Mouse (Mus musculus) neural tube, embryonic 13.5 days (tissue): Measurements from ENCODE around the gene Espnl. TPM values are rescaled to one million over a fixed set of nuclear protein-coding genes. Genes with fewer than 3 reads are reported as not detected.

Experiments
- ATAC-seq: fragments of 200-750 bp; cut with Nextera tagmentation; 2 replicates; pipeline ENCODE4 v1.8.0; 2017; ENCODE audit warnings: low read depth, mild to moderate bottlenecking, moderate TSS enrichment, moderate library complexity
- H3K27ac ChIP-seq: fragments of 300-500 bp; sonication (generic); replicated peaks from 2 replicates; pipeline ENCODE4 v1.5.1; 2015; ENCODE audit warnings: moderate library complexity, mild to moderate bottlenecking, inconsistent platforms
- H3K27me3 ChIP-seq: fragments of 300-500 bp; sonication (generic); 2 replicates; pipeline ENCODE4 v1.6.1; 2015; ENCODE audit warnings: mild to moderate bottlenecking, inconsistent platforms
- H3K36me3 ChIP-seq: fragments of 300-500 bp; sonication (generic); 2 replicates; pipeline ENCODE4 v1.6.1; 2015; ENCODE audit warnings: mild to moderate bottlenecking, inconsistent platforms
- H3K4me1 ChIP-seq: fragments of 300-500 bp; sonication (generic); replicated peaks from 2 replicates; pipeline ENCODE4 v1.6.1; 2015; ENCODE audit warnings: inconsistent platforms
- H3K4me2 ChIP-seq: fragments of 300-500 bp; sonication (generic); 2 replicates; pipeline ENCODE4 v1.6.1; 2015; ENCODE audit warnings: inconsistent platforms, mild to moderate bottlenecking, moderate library complexity
- H3K4me3 ChIP-seq: fragments of 300-500 bp; sonication (generic); 2 replicates; pipeline ENCODE4 v1.5.1; 2015; ENCODE audit warnings: mild to moderate bottlenecking, inconsistent platforms
- H3K9ac ChIP-seq: fragments of 300-500 bp; sonication (generic); 2 replicates; pipeline ENCODE4 v1.6.1; 2015; ENCODE audit warnings: moderate library complexity, mild to moderate bottlenecking, inconsistent platforms
- H3K9me3 ChIP-seq: fragments of 300-500 bp; sonication (generic); 2 replicates; pipeline ENCODE4 v1.6.1; 2016; ENCODE audit warnings: inconsistent platforms
- WGBS: fragments of 180-500 bp; shearing (Covaris S2); methylation state at CpG from one replicate; pipeline ENCODE4 v1.1.7; 2015; 5-methylcytosine and 5-hydroxymethylcytosine counted together
- polyA plus RNA-seq: library from polyadenylated mRNA; unstranded; fragments of >200 nt; fragmentation: Nextera tagmentation; extraction: Ambion mirVana; gene quantifications from 2 replicates; pipeline ENCODE4 v1.2.1, GENCODE M21; 2015

Gene Espnl
- polyA plus RNA-seq, 1 experiment from 2014 or later, result 0.24 TPM

DNA sequence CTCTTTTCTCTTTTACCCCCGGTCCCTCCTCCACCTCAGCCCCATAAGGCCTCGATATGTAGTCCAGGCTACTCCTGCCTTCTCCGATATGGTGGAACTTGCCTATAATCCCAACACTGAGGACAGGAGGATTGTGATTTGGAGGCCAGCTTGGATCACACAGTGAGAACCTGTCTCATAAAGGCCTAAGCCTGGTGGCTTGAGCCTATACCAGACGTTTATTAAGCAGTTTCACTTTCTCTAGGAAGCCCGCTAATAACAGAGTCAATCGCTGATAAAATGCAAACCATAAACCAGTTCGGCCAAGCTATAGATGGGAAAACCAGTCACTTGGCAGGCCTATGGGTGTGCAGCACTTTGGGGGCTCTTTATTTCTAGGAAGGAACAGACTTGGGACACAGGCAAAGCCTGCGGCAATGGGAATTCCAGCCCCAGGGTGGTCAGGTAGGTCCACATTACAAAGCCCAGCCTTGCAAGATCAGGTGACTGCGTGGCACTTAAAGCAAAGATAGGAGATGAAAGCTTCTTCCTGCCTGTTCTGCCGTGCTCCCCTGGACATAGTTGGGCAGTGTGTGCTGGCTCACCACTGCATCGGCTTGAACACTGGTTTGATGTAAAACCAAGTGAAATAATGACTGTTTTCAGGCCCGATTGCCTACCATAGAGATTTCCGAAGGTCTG, 22.7 kb upstream of the Espnl start:
- 81% methylated on average over 13 of the region's 13 CpGs for WGBS

DNA sequence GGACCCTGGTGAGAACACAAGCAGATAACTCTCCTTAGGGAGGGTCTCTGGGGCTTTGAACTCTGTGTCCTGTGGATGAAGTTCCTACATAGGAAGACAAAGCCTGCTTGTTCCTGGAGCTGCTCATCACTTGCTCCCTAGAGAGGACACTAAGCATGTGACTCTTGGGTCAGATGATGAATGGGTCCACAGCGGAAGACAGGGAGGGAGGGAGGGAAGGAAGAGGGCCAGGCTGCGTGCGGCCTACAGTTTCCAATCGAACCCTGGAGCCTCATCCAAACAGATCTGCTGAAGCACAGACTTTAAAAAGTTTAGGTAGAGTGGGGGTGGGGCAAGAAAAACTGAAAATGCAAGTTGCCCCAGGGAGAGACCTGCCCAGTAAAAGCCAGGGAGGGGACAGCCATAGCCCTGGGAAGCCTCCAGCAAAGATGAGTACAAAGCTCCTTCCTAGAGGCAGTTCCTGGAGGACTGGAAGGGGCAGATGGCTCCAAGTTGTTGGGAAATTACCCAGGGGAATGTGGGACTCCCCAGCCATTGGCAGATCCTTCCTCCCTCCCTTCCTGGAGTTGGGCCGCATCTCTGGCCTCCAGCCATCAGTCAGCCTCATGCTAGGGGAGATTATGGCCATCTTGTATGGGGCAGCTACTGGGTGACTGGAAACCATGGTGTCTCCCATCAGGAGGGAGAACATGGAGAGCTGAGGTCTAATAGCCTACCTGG, 22.0 kb upstream of the Espnl start:
- Histone ChIP-seq H3K9ac (no peak overlapping the region), H3K36me3 (peaks cover 7% of the 10 kb centered on the region), H3K4me1 (peaks cover 18% of the 10 kb centered on the region), H3K9me3 (no peaks in the 10 kb centered on the region), H3K4me3 (no peak overlapping the region), H3K27ac (no peak overlapping the region), H3K27me3 (no peaks in the 10 kb centered on the region), H3K4me2 (no peak overlapping the region)
- ATAC-seq, result no peak
- 81% methylated on average over 5 of the region's 5 CpGs for WGBS

More for the DNA sequence above, 22.7 kb upstream of the Espnl start:
- Histone ChIP-seq H3K4me3 (peak overlapping the region; percentile 62), H3K27ac (no peak overlapping the region), H3K36me3 (peaks cover 4% of the 10 kb centered on the region; the same call in 1 of the 2 replicates), H3K4me1 (peaks cover 18% of the 10 kb centered on the region), H3K27me3 (no peaks in the 10 kb centered on the region), H3K9me3 (no peaks in the 10 kb centered on the region), H3K9ac (peak overlapping the region; percentile 83), H3K4me2 (peak overlapping the region; percentile 70)
- ATAC-seq, result no peak

DNA sequence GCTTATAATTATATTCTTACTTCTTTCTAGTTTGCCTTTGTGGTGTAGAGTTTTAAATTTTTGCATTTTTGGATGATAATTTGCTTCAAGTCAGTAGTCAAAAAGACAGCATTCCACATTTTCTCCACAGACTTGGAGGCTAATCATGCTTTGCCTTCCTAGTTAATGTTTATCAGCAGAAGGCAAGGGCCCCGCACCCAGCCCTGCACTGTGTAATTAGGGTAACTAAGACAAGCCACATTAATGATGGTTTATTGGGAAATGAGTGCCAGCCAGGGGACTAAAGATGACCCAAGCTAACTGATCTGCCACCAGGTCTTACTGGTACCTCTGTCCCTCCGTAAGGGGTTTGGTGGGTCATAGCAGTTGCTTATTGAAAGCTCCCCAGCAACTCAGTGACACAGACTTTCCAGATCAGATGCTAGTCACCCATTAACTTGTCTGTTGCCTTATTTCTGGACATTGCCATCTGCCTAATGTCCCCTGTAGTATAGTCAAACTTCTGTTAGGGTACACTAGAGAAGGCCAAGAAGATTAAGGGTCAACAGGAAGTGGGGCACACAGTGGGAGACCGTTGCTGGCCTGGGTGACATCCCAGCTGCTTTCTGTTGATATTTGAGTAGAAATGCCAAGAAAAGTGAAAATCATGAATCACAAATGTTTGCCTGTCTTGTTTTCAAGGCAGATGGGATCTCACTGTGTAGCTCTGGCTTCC, 20.5 kb upstream of the Espnl start:
- H3K27ac ChIP-seq, result no peak overlapping the region
- H3K4me3 ChIP-seq, result no peak overlapping the region
- no peak overlapping the region for H3K9ac ChIP-seq
- H3K4me2 ChIP-seq, result no peak overlapping the region
- 76% methylated on average over 3 of the region's 3 CpGs for WGBS
- ATAC-seq, result no peak
- peaks cover 18% of the 10 kb centered on the region for H3K4me1 ChIP-seq
- no peaks in the 10 kb centered on the region for H3K9me3 ChIP-seq
- no peaks in the 10 kb centered on the region for H3K27me3 ChIP-seq
- H3K36me3 ChIP-seq, result peaks cover 22% of the 10 kb centered on the region

DNA sequence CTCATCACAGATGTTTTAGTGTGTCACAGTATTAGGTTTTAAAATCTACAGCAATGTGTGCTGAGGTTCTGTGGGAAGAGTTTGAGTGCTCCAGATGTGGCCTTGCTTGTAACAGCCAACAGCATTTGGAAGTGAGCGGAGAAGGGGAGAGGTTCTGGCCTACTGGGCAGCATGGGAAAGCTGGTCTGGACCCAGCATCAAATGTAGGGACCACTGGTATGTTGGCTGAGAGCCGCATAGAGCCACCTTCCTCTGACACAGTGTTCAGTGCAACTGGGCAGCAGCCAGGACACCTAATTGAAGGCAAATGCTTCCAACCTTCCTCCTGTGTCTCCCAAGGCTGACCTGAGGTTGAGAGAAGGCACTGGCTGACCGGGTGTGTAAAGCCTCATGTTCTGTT, 19.9 kb upstream of the Espnl start:
- no peaks in the 10 kb centered on the region for H3K27me3 ChIP-seq
- no peak for ATAC-seq
- 96% methylated on average over 3 of the region's 3 CpGs for WGBS
- H3K4me3 ChIP-seq, result no peak overlapping the region
- H3K9me3 ChIP-seq, result no peaks in the 10 kb centered on the region
- peaks cover 18% of the 10 kb centered on the region for H3K4me1 ChIP-seq
- H3K4me2 ChIP-seq, result no peak overlapping the region
- peaks cover 26% of the 10 kb centered on the region for H3K36me3 ChIP-seq
- H3K9ac ChIP-seq, result no peak overlapping the region
- H3K27ac ChIP-seq, result no peak overlapping the region

DNA sequence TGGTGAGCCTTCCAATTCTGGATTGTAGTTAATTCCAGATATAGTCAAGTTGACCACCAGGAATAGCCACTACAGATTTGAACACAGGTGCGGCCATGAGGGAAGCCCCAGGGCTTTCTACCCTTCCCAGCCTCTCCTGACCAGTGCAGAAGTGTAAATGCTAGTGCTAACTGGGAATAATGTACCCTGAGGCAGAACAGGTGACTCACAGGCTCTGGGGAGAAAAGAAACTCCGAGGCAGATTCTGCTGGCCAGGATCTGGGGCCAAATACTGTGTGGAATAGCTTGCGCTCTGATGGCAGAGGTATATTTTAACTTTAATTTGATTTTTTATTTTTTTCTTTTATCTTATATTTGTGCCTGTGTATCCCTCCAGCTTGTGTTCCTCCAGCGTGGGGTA, 17.3 kb upstream of the Espnl start:
- 93% methylated on average over 4 of the region's 4 CpGs for whole genome bisulfite sequencing
- H3K9ac ChIP-seq, result no peak overlapping the region
- peaks cover 47% of the 10 kb centered on the region for H3K36me3 ChIP-seq
- H3K4me1 ChIP-seq, result 0 out of 2 replicates have a peak, but pooled peaks cover 5% of the 10 kb centered on the region
- no peak overlapping the region for H3K27ac ChIP-seq
- H3K9me3 ChIP-seq, result no peaks in the 10 kb centered on the region
- H3K27me3 ChIP-seq, result no peaks in the 10 kb centered on the region
- ATAC-seq, result no peak
- no peak overlapping the region for H3K4me3 ChIP-seq
- H3K4me2 ChIP-seq, result no peak overlapping the region

DNA sequence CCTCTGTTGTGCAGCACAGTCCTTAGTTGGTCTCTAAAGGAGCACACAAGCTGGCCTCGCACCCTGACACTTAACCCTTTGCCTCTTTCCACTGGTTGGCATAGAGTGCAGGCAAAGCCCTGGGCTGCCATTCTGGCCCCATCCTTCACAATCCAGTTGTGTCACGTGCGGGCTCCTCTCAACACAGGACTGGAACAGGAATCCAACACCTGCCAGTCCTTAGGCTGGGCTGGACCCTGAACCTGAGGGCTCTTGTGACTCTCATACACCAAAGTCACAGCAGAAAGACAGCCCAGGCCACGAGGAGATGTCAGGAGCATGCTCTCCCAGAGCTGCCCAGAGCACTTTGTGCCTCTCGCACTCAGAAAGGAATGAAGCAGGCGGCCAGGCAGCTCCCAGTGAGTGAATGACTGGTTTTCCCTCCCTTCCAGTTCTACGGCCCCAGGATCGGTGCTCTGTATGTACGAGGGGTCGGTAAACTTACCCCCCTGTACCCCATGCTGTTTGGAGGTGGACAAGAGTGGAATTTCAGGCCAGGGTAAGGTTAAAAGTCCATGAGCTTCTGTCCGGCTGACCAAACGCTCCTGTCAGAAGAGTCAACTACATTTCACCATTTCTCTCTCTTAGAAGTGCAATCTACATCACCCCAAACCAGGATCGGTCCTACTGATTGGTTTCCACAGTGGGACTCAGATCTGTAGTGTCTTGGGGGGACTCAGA, 12.3 kb upstream of the Espnl start:
- ATAC-seq, result no peak
- WGBS, result 91% methylated on average over 13 of the region's 13 CpGs
- Histone ChIP-seq H3K9me3 (no peaks in the 10 kb centered on the region), H3K27ac (no peak overlapping the region), H3K27me3 (no peaks in the 10 kb centered on the region), H3K4me3 (no peak overlapping the region), H3K4me1 (peaks cover 5% of the 10 kb centered on the region; the same call in 1 of the 2 replicates), H3K4me2 (no peak overlapping the region), H3K9ac (no peak overlapping the region), H3K36me3 (peaks cover 67% of the 10 kb centered on the region)

DNA sequence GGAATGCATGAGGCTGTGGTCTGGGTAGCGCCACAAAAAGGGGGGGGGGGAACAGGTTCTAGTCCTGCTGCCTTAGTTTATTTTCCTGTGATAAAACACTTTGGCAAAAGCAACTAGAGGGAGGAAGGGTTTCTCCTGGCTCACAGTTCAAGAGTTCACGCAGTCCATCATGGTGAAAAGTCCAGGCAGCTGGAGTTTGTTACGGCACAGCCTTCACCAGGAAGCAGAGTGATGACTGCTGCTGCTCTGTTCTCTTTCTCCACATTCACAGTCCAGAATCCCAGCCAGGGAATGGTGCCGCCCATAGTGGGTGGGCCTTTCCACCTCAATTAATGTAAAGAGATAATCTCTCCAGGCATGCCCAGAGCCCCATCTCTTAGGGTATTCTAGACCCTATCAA, 9.6 kb upstream of the Espnl start:
- no peak overlapping the region for H3K4me2 ChIP-seq
- H3K9ac ChIP-seq, result no peak overlapping the region
- H3K4me1 ChIP-seq, result peaks cover 5% of the 10 kb centered on the region; the same call in 1 of the 2 replicates
- H3K4me3 ChIP-seq, result no peak overlapping the region
- H3K36me3 ChIP-seq, result peaks cover 42% of the 10 kb centered on the region
- H3K9me3 ChIP-seq, result no peaks in the 10 kb centered on the region
- H3K27me3 ChIP-seq, result no peaks in the 10 kb centered on the region
- no peak for ATAC-seq
- no peak overlapping the region for H3K27ac ChIP-seq
- 95% methylated on average over 4 of the region's 4 CpGs for WGBS

DNA sequence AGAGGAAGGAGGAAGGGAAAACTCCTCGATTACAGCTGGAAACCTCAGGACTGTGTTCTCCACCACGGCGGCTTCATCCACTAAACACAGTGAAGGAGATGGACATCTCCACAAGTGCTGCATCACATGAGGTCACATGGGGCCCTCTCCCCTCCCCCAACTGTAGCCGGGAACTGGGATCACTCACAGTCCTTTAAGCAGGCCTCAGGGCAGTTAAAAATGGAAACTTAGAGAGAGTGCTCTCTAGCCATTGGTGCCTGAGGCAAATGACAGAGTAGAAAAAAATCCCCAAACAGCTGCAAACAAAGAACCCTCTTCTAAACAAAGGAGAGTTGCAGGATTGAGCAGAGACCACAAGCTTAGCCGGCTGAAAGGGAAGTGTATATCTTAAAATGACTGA, 8.6 kb upstream of the Espnl start:
- Histone ChIP-seq H3K4me2 (no peak overlapping the region), H3K9ac (peak overlapping the region; percentile 19; the same call in 1 of the 2 replicates), H3K9me3 (no peaks in the 10 kb centered on the region), H3K4me1 (peaks cover 5% of the 10 kb centered on the region; the same call in 1 of the 2 replicates), H3K27ac (0 out of 2 replicates have a peak overlapping the region, but pooled peaks have one; percentile 0), H3K4me3 (no peak overlapping the region), H3K27me3 (no peaks in the 10 kb centered on the region), H3K36me3 (peaks cover 37% of the 10 kb centered on the region)
- ATAC-seq, result no peak
- WGBS, result 46% methylated on average over 5 of the region's 5 CpGs

DNA sequence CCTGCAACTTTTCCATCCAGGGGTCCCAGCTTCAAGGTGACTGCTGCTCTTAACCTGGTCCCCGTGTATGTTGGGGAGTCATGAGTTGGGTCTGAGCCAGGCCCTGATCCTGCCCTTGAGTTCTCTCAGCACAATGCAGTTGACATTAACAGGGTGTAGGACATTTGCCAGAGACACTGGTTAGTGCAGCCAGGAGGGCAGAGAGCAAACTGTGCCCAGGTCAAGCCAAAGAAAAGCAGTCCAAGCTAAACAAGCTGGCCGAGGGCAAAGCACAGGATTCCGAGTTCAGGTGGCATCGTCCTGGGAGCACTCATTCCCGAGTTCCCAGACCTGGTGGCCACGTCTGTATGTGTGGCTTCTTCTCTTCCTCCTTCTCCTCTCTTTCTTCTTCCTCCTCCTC, 4.2 kb upstream of the Espnl start:
- Histone ChIP-seq H3K27ac (no peak overlapping the region), H3K36me3 (no peaks in the 10 kb centered on the region; the same call in 1 of the 2 replicates), H3K9ac (no peak overlapping the region), H3K4me2 (no peak overlapping the region), H3K9me3 (no peaks in the 10 kb centered on the region), H3K27me3 (no peaks in the 10 kb centered on the region), H3K4me1 (peaks cover 5% of the 10 kb centered on the region; the same call in 1 of the 2 replicates), H3K4me3 (no peak overlapping the region)
- WGBS, result 90% methylated on average over 6 of the region's 6 CpGs
- no peak for ATAC-seq

DNA sequence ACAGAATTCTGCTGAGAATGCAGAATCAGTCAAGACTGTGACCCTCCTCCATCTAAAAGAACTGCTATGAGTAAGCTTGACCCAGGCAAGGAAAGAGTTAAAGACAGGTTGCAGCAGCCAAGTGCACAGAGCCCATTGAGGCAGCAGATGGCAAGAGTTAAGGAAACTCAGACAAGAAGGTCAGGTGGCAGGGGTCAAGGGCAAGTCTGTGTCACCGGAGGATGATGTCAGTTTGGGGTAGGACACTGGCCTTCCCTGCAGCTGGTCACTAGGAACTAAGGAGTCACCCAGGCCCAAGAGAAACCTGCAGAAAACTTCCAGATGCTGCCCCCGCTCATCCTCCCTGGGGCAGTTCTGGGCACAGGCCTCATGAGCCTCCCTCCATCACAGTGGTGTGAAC, 2.8 kb downstream of the Espnl start:
- no peaks in the 10 kb centered on the region for H3K9me3 ChIP-seq
- H3K4me1 ChIP-seq, result no peaks in the 10 kb centered on the region; the same call in 1 of the 2 replicates
- H3K27me3 ChIP-seq, result no peaks in the 10 kb centered on the region
- 74% methylated on average over 2 of the region's 2 CpGs for WGBS
- H3K27ac ChIP-seq, result no peak overlapping the region
- no peaks in the 10 kb centered on the region for H3K36me3 ChIP-seq
- H3K4me2 ChIP-seq, result no peak overlapping the region
- no peak overlapping the region for H3K9ac ChIP-seq
- ATAC-seq, result no peak
- H3K4me3 ChIP-seq, result no peak overlapping the region

DNA sequence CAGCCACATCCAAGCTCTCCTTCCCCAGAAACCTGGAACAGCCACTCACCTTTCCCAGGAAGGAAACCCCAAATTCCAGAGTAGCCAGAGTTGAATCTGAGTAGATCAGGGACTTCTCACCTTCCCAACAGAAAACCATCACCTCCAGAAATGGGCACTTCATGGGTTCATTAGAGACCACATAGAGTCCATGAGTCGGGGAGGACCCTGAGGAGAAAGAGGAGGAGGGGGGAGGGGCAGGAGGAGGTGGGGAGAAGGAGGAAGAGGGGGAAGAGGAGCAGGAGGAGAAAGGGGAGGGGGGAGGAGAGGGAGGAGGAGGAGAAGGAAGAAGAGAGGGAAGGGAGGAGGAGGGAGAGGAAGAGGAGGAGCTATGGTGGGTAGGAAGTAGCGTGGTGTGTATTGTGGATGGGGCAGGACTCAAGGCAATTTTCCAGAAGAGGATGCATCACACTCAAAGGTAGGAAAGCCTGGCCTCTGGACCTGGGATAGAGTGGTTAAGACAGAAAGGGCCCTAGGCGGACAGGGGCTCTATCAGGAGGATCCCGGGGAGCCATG, 3.7 kb downstream of the Espnl start:
- no peaks in the 10 kb centered on the region for H3K27me3 ChIP-seq
- H3K4me2 ChIP-seq, result no peak overlapping the region
- no peaks in the 10 kb centered on the region; the same call in 1 of the 2 replicates for H3K4me1 ChIP-seq
- ATAC-seq, result no peak
- H3K36me3 ChIP-seq, result no peaks in the 10 kb centered on the region
- H3K9me3 ChIP-seq, result no peaks in the 10 kb centered on the region
- no peak overlapping the region for H3K27ac ChIP-seq
- H3K4me3 ChIP-seq, result no peak overlapping the region
- no peak overlapping the region for H3K9ac ChIP-seq
- WGBS, result 80% methylated on average over 4 of the region's 4 CpGs
